ENCODE assay signal across 9 mouse cellular contexts in genomic region chr4:62286992-62287900, GRCm38 (mm10). TPM values are rescaled to one million over a fixed set of nuclear protein-coding genes. Genes with fewer than 3 reads are reported as not detected.
A peak's percentile ranks its signal among the peaks of the same experiment; 100 is the strongest.
DNase-seq lines count a peak whose midpoint lies in the region; ATAC-seq and TF ChIP-seq lines count a peak whose summit lies in the region.
"Had no signal": no experiment of that assay in that cellular context is flagged by ENCODE, and none has a peak within 500 bp of the region (broad histone marks: within the 10 kb centered on the region; RNA-seq: fewer than 3 reads in every experiment).

No protein-coding gene starts in this region.

- H3K36me3 ChIP-seq in ES-Bruce4 (ENCODE audit: control insufficient read depth, insufficient read depth, low read length, poor library complexity, severe bottlenecking) = no peaks in the 10 kb centered on the region
- H3K36me3 ChIP-seq in forebrain, embryonic 14.5 days (ENCODE audit: control insufficient read depth, insufficient read depth, low read length) = no peaks in the 10 kb centered on the region
- H3K36me3 ChIP-seq in intestine, embryonic 14.5 days (ENCODE audit: control insufficient read depth, insufficient read depth, low read length) = no peaks in the 10 kb centered on the region
- H3K36me3 ChIP-seq in neural tube, embryonic 13.5 days = 0 out of 2 replicates have a peak, but pooled peaks cover 9% of the 10 kb centered on the region

- 0 out of 2 replicates have a peak, but pooled peaks have one; percentile 21 for TF ChIP-seq EP300 in ES-Bruce4 (IDR thresholded peaks at IDR 0.05; ENCODE audit: insufficient read depth, low read depth, low read length)

- peak overlapping the region; percentile 53 for H3K4me3 ChIP-seq in ES-Bruce4 (ENCODE audit: low read depth, low read length)
- H3K4me3 ChIP-seq in forebrain, embryonic 14.5 days (ENCODE audit: low read depth, low read length) = peak overlapping the region; percentile 67
- H3K4me3 ChIP-seq in intestine, embryonic 14.5 days (ENCODE audit: low read depth, low read length) = peak overlapping the region; percentile 88
- peak overlapping the region; percentile 77 for H3K4me3 ChIP-seq in neural tube, embryonic 13.5 days

- DNase-seq in adrenal gland, adult 18-20 months (ENCODE audit: low spot score in 2 of 2) = peak; percentile 15 to 23
- no peak for DNase-seq in adrenal gland, adult 8-10 months
- DNase-seq in forebrain, embryonic 14.5 days (ENCODE audit: low spot score) = peak; percentile 23
- DNase-seq in intestine, embryonic 14.5 days (ENCODE audit: low spot score) = peak; percentile 55
- DNase-seq in lung, adult 18-20 months = peak; percentile 22 to 39
- no peak for DNase-seq in cerebellum, adult 11 months

- no peaks in the 10 kb centered on the region for H3K9me3 ChIP-seq in ES-Bruce4 (replicated peaks; ENCODE audit: control insufficient read depth, insufficient read depth, low read length, poor library complexity, severe bottlenecking)
- H3K9me3 ChIP-seq in forebrain, embryonic 14.5 days (replicated peaks; ENCODE audit: control insufficient read depth, low read length) = no peaks in the 10 kb centered on the region
- no peaks in the 10 kb centered on the region for H3K9me3 ChIP-seq in intestine, embryonic 14.5 days (ENCODE audit: control insufficient read depth, low read length)
- no peaks in the 10 kb centered on the region for H3K9me3 ChIP-seq in neural tube, embryonic 13.5 days

- H3K4me2 ChIP-seq in forebrain, embryonic 14.5 days (ENCODE audit: low read length) = peak overlapping the region; percentile 84
- H3K4me2 ChIP-seq in intestine, embryonic 14.5 days (ENCODE audit: low read length) = peak overlapping the region; percentile 72
- H3K4me2 ChIP-seq in neural tube, embryonic 13.5 days = peak overlapping the region; percentile 76

- ATAC-seq in forebrain, embryonic 14.5 days = 0 out of 2 replicates have a peak, but pooled peaks have one; percentile 0
- ATAC-seq in intestine, embryonic 14.5 days (replicated peaks; ENCODE audit: low FRiP score, low TSS enrichment, low read depth) = 0 out of 2 replicates have a peak, but pooled peaks have one; percentile 16
- peak; percentile 7; the same call in 1 of the 2 replicates for ATAC-seq in neural tube, embryonic 13.5 days (ENCODE audit: low read depth)

- no peaks in the 10 kb centered on the region for H3K27me3 ChIP-seq in ES-Bruce4 (ENCODE audit: control insufficient read depth, insufficient read depth, low read length, poor library complexity, severe bottlenecking)
- H3K27me3 ChIP-seq in forebrain, embryonic 14.5 days (replicated peaks; ENCODE audit: control insufficient read depth, insufficient read depth, low read length) = no peaks in the 10 kb centered on the region
- H3K27me3 ChIP-seq in intestine, embryonic 14.5 days (replicated peaks; ENCODE audit: control insufficient read depth, insufficient read depth, low read length) = no peaks in the 10 kb centered on the region
- no peaks in the 10 kb centered on the region for H3K27me3 ChIP-seq in neural tube, embryonic 13.5 days

- H3K4me1 ChIP-seq in ES-Bruce4 (ENCODE audit: control insufficient read depth, insufficient read depth, low read length) = peaks cover 3% of the 10 kb centered on the region
- 0 out of 2 replicates have a peak, but pooled peaks cover 2% of the 10 kb centered on the region for H3K4me1 ChIP-seq in forebrain, embryonic 14.5 days (ENCODE audit: control insufficient read depth, insufficient read depth, low read length)
- peaks cover 4% of the 10 kb centered on the region; the same call in 1 of the 2 replicates for H3K4me1 ChIP-seq in intestine, embryonic 14.5 days (replicated peaks; ENCODE audit: control insufficient read depth, insufficient read depth, low read length)
- peaks cover 26% of the 10 kb centered on the region for H3K4me1 ChIP-seq in neural tube, embryonic 13.5 days (replicated peaks)

- TF ChIP-seq POLR2A in ES-Bruce4 (IDR thresholded peaks at IDR 0.05; ENCODE audit: insufficient read depth, low read length) = no peak

- TF ChIP-seq CTCF in ES-Bruce4 (IDR thresholded peaks at IDR 0.05; ENCODE audit: low read depth, low read length) = no peak

- H3K9ac ChIP-seq in ES-Bruce4 (ENCODE audit: low read depth, poor library complexity, severe bottlenecking) = peak overlapping the region; percentile 38
- peak overlapping the region; percentile 68 for H3K9ac ChIP-seq in forebrain, embryonic 14.5 days (ENCODE audit: low read length)
- no peak overlapping the region; the same call in 1 of the 2 replicates for H3K9ac ChIP-seq in intestine, embryonic 14.5 days (ENCODE audit: low read length)
- H3K9ac ChIP-seq in neural tube, embryonic 13.5 days = peak overlapping the region; percentile 82

- peak overlapping the region; percentile 64 for H3K27ac ChIP-seq in ES-Bruce4 (ENCODE audit: insufficient read depth, low read length)
- H3K27ac ChIP-seq in forebrain, embryonic 14.5 days (ENCODE audit: low read depth, low read length) = no peak overlapping the region
- no peak overlapping the region; the same call in 1 of the 2 replicates for H3K27ac ChIP-seq in intestine, embryonic 14.5 days (ENCODE audit: low read depth)
- peak overlapping the region; percentile 70 for H3K27ac ChIP-seq in neural tube, embryonic 13.5 days (replicated peaks)

- 22% methylated on average over 12 of the region's 12 CpGs for WGBS in forebrain, embryonic 14.5 days
- 12% methylated on average over 12 of the region's 12 CpGs for WGBS in intestine, embryonic 14.5 days
- 4% methylated on average over 12 of the region's 12 CpGs for WGBS in neural tube, embryonic 13.5 days

RNA-seq across cellular contexts. Expression of gene Slc31a2, which starts 24.9 kb away (rescaled TPM):
- total RNA-seq in adrenal gland, adult 18-20 months (2021) = 10 to 100 TPM; 27.0 to 28.3 TPM
- total RNA-seq in adrenal gland, adult 8-10 months (2022) = 10 to 100 TPM; 41.7 to 74.1 (median 56.4) TPM
- polyA plus RNA-seq in ES-Bruce4 (2011; ENCODE audit: insufficient read depth, insufficient read length, low read depth, missing spikeins) = 7.8 and 8.5 TPM in 2 replicates
- polyA plus RNA-seq in forebrain, embryonic 14.5 days (2014; fragmentation: Nextera tagmentation; extraction: Ambion mirVana) = 4.0 and 7.2 TPM in 2 replicates
- 13.6 and 14.5 TPM in 2 replicates for polyA plus RNA-seq in intestine, embryonic 14.5 days (2014; fragmentation: Nextera tagmentation; extraction: Ambion mirVana)
- polyA plus RNA-seq in neural tube, embryonic 13.5 days (2015; fragmentation: Nextera tagmentation; extraction: Ambion mirVana) = 17.7 and 18.1 TPM in 2 replicates

RNA-seq across cellular contexts. Expression of gene Zfp37, which starts 56.4 kb away (rescaled TPM):
- 1 to 10 TPM; 4.7 to 4.8 TPM for total RNA-seq in adrenal gland, adult 18-20 months (2021)
- total RNA-seq in adrenal gland, adult 8-10 months (2022) = 10 to 100 TPM in 2 of 4 experiments, 1 to 10 TPM in 2; 7.0 to 10.9 (median 9.2) TPM
- polyA plus RNA-seq in ES-Bruce4 (2011; ENCODE audit: insufficient read depth, insufficient read length, low read depth, missing spikeins) = 7.3 and 12.7 TPM in 2 replicates
- polyA plus RNA-seq in forebrain, embryonic 14.5 days (2014; fragmentation: Nextera tagmentation; extraction: Ambion mirVana) = 17.7 and 20.2 TPM in 2 replicates
- 9.9 and 12.4 TPM in 2 replicates for polyA plus RNA-seq in intestine, embryonic 14.5 days (2014; fragmentation: Nextera tagmentation; extraction: Ambion mirVana)
- polyA plus RNA-seq in neural tube, embryonic 13.5 days (2015; fragmentation: Nextera tagmentation; extraction: Ambion mirVana) = 24.9 and 30.6 TPM in 2 replicates
- total RNA-seq: neutrophil, adult 5-6 weeks had no signal

Comparison
In these comparisons a context has a peak if more than half of its experiments do, and no peak if none do; other contexts are left out.
1. DNase-seq: peak in adrenal gland, adult 18-20 months (2 of 2), forebrain, embryonic 14.5 days (single experiment), intestine, embryonic 14.5 days (single experiment) and lung, adult 18-20 months (2 of 2); none in adrenal gland, adult 8-10 months (single experiment) and cerebellum, adult 11 months (single experiment).
2. H3K27ac ChIP-seq: peak in ES-Bruce4 (single experiment) and neural tube, embryonic 13.5 days (single experiment); none in forebrain, embryonic 14.5 days (single experiment) and intestine, embryonic 14.5 days (single experiment).
3. Peak in every context shown above with its lines, with median percentiles within 50 percentile points of each other: H3K4me3 ChIP-seq, ATAC-seq and H3K4me2 ChIP-seq.